Mouse (Mus musculus) heart, embryonic 14.5 days (tissue): ENCODE results near the gene Fv1. TPM values are rescaled to one million over a fixed set of nuclear protein-coding genes. Genes with fewer than 3 reads are reported as not detected.
A peak's percentile ranks its signal among the peaks of the same experiment; 100 is the strongest.

Source experiments
- ATAC-seq: fragments of 200-750 bp; cut with Nextera tagmentation; 2 replicates; pipeline ENCODE4 v1.8.0; 2017; ENCODE audit warnings: low read depth, moderate TSS enrichment; ENCODE audit not compliant: insufficient number of reproducible peaks, insufficient read depth, low FRiP score
- H3K27ac ChIP-seq, 2 experiments: fragments of 200-500 bp in 1 of 2; fragments of 300-500 bp in 1 of 2; sonication (generic) in 1 of 2; replicated peaks in 1 of 2; 2 replicates each; pipeline ENCODE4 v1.5.1; 2012 to 2014; ENCODE audit warnings: low read depth in 2 of 2, low read length in 2 of 2, control low read depth in 1 of 2, mild to moderate bottlenecking in 1 of 2, mixed read lengths in 1 of 2; ENCODE audit not compliant: control insufficient read depth in 1 of 2, insufficient read depth in 1 of 2
- H3K27me3 ChIP-seq: fragments of 300-500 bp; sonication (generic); 2 replicates; pipeline ENCODE4 v1.6.1; 2014; ENCODE audit warnings: mild to moderate bottlenecking, low read length, control low read depth; ENCODE audit not compliant: control insufficient read depth, insufficient read depth
- H3K36me3 ChIP-seq: fragments of 300-500 bp; sonication (generic); 2 replicates; pipeline ENCODE4 v1.6.1; 2014; ENCODE audit warnings: mild to moderate bottlenecking, control low read depth, low read length, mixed read lengths; ENCODE audit not compliant: control insufficient read depth, insufficient read depth
- H3K4me1 ChIP-seq, 2 experiments: fragments of 200-500 bp in 1 of 2; fragments of 300-500 bp in 1 of 2; sonication (generic) in 1 of 2; 2 replicates each; pipeline ENCODE4 v1.6.1; 2012 to 2014; ENCODE audit warnings: low read length in 2 of 2, control low read depth in 1 of 2, mixed read lengths in 1 of 2; ENCODE audit not compliant: control insufficient read depth in 2 of 2, insufficient read depth in 2 of 2
- H3K4me2 ChIP-seq: fragments of 300-500 bp; sonication (generic); 2 replicates; pipeline ENCODE4 v1.6.1; 2014; ENCODE audit warnings: mild to moderate bottlenecking, low read length
- H3K4me3 ChIP-seq, 2 experiments: fragments of 200-500 bp in 1 of 2; fragments of 300-500 bp in 1 of 2; sonication (generic) in 1 of 2; 2 replicates each; pipeline ENCODE4 v1.5.1; 2012 to 2014; ENCODE audit warnings: low read length in 2 of 2, mild to moderate bottlenecking in 2 of 2, control low read depth in 1 of 2, low read depth in 1 of 2, moderate library complexity in 1 of 2; ENCODE audit not compliant: control insufficient read depth in 1 of 2, insufficient read depth in 1 of 2
- H3K9ac ChIP-seq: fragments of 300-500 bp; sonication (generic); 2 replicates; pipeline ENCODE4 v1.6.1; 2014; ENCODE audit warnings: mild to moderate bottlenecking, low read length
- H3K9me3 ChIP-seq: fragments of 300-500 bp; sonication (generic); 2 replicates; pipeline ENCODE4 v1.6.1; 2016; ENCODE audit warnings: low read length, control low read depth; ENCODE audit not compliant: control insufficient read depth
- WGBS: fragments of 180-500 bp; shearing (Covaris S2); extraction: QIAGEN DNeasy Blood & Tissue Kit; methylation state at CpG from one replicate; pipeline ENCODE4 v1.1.7; 2014; 5-methylcytosine and 5-hydroxymethylcytosine counted together
- polyA plus RNA-seq: library from polyadenylated mRNA; unstranded; fragments of >200 nt; fragmentation: Nextera tagmentation; extraction: Ambion mirVana; gene quantifications from 2 replicates; pipeline ENCODE4 v1.2.1, GENCODE M21; 2014

The Fv1 gene
- polyA plus RNA-seq, 1 experiment from 2014 or later: 8.8 TPM

DNA sequence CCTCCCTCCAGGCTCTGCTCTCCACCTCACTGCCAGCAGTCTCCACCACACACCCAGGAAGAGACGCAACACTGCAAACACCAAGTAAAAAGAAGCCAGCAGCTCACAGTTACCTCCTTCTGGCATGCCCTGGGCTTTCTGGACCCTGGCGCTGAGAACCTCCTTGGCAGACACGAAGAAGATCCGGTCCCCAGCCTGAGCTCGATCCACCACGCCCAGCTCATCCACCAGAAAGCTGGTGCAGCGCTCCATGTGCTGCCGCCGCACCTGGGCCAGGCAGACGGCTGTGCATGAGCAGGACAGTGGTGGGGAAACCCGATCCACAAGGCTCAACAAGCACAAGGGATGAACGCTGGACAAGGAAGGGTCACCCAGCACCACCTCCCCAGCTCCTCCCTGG is 17.4 kb downstream of the Fv1 start:
- peaks cover 97% of the 10 kb centered on the region for H3K36me3 ChIP-seq
- no peak overlapping the region for H3K4me3 ChIP-seq
- H3K9me3 ChIP-seq: no peaks in the 10 kb centered on the region
- H3K4me1 ChIP-seq: no peaks in the 10 kb centered on the region; a peak in 1 of 4 replicates
- no peaks in the 10 kb centered on the region for H3K27me3 ChIP-seq
- H3K9ac ChIP-seq: no peak overlapping the region
- H3K27ac ChIP-seq: no peak overlapping the region
- WGBS: 96% methylated on average over 12 of the region's 12 CpGs
- no peak for ATAC-seq
- no peak overlapping the region for H3K4me2 ChIP-seq

DNA sequence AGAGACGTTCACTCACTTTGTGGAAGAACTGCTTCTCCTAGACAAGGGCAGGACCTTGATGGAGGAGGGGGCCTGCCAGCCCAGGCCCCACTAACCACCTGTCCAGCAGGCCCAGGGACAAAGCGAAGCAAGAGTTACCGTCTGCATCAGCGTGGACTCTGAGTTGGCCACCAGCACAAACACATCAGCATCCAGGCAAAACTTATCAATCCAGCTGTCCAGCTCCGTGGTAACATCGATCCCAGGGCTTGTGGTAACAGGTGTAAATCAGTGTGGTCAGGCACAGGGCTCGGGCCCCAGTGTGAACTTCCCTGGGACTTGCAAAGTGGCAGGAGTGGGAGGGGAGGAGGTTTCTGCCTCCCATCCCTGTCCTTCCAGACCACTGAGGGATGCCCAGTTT is 18.5 kb downstream of the Fv1 start:
- WGBS: 95% methylated on average over 7 of the region's 7 CpGs
- no peaks in the 10 kb centered on the region; a peak in 1 of 4 replicates for H3K4me1 ChIP-seq

DNA sequence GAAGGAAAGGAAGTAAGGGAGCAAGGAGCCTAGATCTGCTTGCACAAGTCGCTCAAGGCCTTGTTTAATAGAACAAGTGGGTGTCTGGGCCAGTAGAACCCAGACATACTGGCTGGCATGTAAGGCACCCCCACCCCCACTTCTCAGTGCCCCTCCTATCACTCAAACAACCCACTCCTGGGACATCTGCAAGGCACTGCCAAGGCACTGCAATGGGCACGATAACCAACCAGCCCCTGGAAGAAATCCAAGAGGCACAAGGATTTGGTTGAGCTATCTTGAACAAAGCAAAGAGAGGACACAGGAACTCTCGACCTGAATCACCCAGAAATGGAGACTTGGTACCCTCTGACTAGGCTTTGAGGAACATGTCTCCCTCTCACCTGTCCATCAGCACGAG is 19.5 kb downstream of the Fv1 start:
- no peaks in the 10 kb centered on the region; a peak in 1 of 4 replicates for H3K4me1 ChIP-seq
- peaks cover 97% of the 10 kb centered on the region for H3K36me3 ChIP-seq
- H3K4me3 ChIP-seq: no peak overlapping the region
- ATAC-seq: no peak
- no peak overlapping the region for H3K4me2 ChIP-seq
- H3K9ac ChIP-seq: no peak overlapping the region
- H3K27ac ChIP-seq: no peak overlapping the region
- no peaks in the 10 kb centered on the region for H3K27me3 ChIP-seq
- no peaks in the 10 kb centered on the region for H3K9me3 ChIP-seq
- 85% methylated on average over 4 of the region's 4 CpGs for WGBS

More for the DNA sequence above, 18.5 kb downstream of the Fv1 start:
- peaks cover 97% of the 10 kb centered on the region for H3K36me3 ChIP-seq
- no peak overlapping the region for H3K9ac ChIP-seq
- H3K4me2 ChIP-seq: no peak overlapping the region
- no peaks in the 10 kb centered on the region for H3K27me3 ChIP-seq
- H3K4me3 ChIP-seq: no peak overlapping the region
- no peaks in the 10 kb centered on the region for H3K9me3 ChIP-seq
- no peak for ATAC-seq
- H3K27ac ChIP-seq: no peak overlapping the region

DNA sequence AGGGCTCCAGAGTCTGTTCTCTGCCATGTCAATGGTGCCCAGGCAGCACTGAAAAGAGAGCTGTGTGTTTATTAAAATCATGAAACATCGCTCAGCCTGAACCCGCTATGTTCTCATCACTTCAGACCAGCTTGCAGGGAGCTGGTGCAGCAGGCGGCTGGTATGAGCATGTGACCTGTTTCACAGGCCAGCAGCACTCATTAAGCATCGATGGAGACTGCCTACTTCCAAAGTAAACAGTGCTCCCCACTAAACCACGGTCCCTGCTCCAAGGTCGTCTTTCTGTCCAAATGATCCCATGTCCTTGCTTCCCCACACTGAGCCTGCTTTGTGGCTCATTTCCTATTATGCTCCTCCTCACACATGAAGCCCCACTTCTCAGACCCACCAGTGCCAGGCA is 21.6 kb downstream of the Fv1 start:
- Histone ChIP-seq H3K36me3 (peaks cover 97% of the 10 kb centered on the region), H3K27ac (peak overlapping the region in 1 of 2 experiments; percentile 29; a peak in 1 of 4 replicates)

DNA sequence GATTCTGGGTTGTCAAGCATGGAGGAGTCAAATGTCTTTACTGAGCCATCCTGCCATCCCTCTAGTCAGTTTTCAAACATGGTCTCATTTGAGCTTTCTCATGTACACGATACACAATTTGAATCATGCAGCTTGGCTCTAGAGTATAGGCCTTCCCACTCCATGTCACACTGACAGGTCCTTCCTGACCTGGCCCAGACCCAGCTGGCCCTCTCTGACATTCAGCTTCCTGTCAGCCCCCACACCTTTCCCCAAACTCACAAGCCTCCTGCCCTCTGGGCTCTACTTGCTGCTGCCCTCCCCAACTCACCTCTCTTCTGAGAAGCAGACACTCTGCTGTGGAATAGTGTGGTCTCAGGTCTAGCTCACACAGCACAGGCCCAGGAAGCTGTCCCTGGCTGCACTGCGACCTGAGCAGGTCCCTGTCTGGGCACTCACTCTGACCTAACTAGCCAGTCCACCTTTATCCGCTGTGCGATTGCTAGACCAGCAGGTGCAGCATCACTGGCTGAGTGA is 27.1 kb downstream of the Fv1 start:
- Histone ChIP-seq H3K27me3 (no peaks in the 10 kb centered on the region), H3K4me1 (peaks cover 34 to 40% of the 10 kb centered on the region in 2 experiments), H3K9me3 (no peaks in the 10 kb centered on the region), H3K9ac (peak overlapping the region; percentile 38), H3K36me3 (peaks cover 99% of the 10 kb centered on the region), H3K4me3 (no peak overlapping the region), H3K27ac (peak overlapping the region; percentile 96 to 99), H3K4me2 (peak overlapping the region; percentile 23; the same call in 1 of the 2 replicates)
- ATAC-seq: no peak
- WGBS: 54% methylated on average over 4 of the region's 4 CpGs

More for the DNA sequence above, 21.6 kb downstream of the Fv1 start:
- Histone ChIP-seq H3K4me1 (peaks cover 0 to under 1% of the 10 kb centered on the region in 2 experiments; a peak in 1 of 4 replicates), H3K9me3 (no peaks in the 10 kb centered on the region), H3K4me3 (no peak overlapping the region), H3K9ac (no peak overlapping the region), H3K4me2 (no peak overlapping the region), H3K27me3 (no peaks in the 10 kb centered on the region)
- 68% methylated on average over 6 of the region's 6 CpGs for WGBS
- no peak for ATAC-seq

DNA sequence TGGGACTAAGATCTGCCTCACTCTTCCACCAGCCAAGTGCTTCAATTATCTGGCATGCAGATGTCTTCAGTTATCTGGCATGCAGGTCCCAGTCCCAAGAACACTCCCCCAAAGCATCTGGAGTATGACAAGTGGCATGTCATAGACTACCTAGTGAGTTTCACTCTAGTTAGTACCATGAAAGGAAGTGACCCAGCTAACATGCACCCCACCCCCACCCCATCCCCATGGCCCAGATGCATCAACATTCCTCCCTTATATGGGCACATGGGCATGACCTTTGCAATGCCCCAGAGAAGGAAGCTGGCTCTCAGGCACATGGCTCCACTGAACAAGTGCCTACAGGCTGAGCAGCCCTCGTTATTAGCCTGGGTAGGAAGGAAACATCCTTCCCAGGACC is 27.6 kb downstream of the Fv1 start:
- ATAC-seq: peak; percentile 47
- H3K9me3 ChIP-seq: no peaks in the 10 kb centered on the region
- H3K9ac ChIP-seq: peak overlapping the region; percentile 61
- no peaks in the 10 kb centered on the region for H3K27me3 ChIP-seq
- peaks cover 99% of the 10 kb centered on the region for H3K36me3 ChIP-seq
- peaks cover 35 to 45% of the 10 kb centered on the region in 2 experiments for H3K4me1 ChIP-seq
- 20% methylated on average over 1 of the region's 1 CpGs for WGBS
- peak overlapping the region; percentile 41; the same call in 1 of the 2 replicates for H3K4me2 ChIP-seq
- no peak overlapping the region for H3K4me3 ChIP-seq
- H3K27ac ChIP-seq: peak overlapping the region; percentile 96 to 99

DNA sequence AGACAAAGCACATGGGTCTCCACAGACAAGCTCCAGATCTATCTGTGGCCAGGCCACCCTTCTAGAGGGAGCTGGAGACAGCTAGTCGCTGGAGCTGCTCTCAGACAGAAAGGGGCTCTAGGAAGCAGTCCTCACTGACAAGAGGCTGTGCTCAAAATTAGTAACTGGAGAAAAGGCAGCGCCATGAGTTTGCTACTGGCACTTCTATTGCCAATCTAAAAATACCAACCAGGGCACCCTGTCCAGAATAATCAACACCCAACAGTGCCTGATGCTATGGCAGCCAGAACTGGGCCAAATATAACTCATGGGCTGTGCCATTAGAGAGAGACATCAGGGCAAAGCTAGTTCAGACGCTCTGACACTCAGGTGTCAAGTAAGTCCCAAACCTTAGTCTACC is 28.6 kb downstream of the Fv1 start:
- Histone ChIP-seq H3K4me2 (peak overlapping the region; percentile 41), H3K36me3 (peaks cover 99% of the 10 kb centered on the region), H3K27ac (peak overlapping the region; percentile 96 to 99), H3K4me1 (peaks cover 35 to 45% of the 10 kb centered on the region in 2 experiments), H3K27me3 (no peaks in the 10 kb centered on the region), H3K4me3 (no peak overlapping the region), H3K9me3 (no peaks in the 10 kb centered on the region), H3K9ac (peak overlapping the region; percentile 61)
- peak; percentile 48 for ATAC-seq
- WGBS: 39% methylated on average over 3 of the region's 3 CpGs

DNA sequence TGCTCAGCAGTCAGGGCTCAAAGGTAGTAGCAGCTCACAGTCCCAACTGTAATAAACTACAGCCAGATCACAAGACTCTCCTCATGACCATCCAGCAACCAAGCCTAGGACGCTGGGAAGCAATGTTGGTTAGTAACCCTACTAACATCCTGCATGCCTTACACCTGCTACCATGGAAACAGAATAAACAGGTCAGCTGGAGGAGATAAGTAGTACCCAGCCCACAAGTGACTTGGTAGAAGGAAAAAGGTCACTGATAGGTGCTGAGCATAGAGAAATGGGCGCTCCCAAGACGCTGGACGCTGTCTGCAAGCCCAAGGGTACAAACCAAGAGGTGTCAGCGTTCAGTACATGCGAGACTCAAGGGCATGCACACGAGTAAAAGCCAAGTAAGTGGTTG is 31.7 kb downstream of the Fv1 start:
- H3K36me3 ChIP-seq: peaks cover 78% of the 10 kb centered on the region
- H3K4me2 ChIP-seq: peak overlapping the region; percentile 30
- no peak for ATAC-seq
- H3K27ac ChIP-seq: peak overlapping the region; percentile 36 to 74; a peak in 3 of 4 replicates
- WGBS: 42% methylated on average over 7 of the region's 7 CpGs
- peak overlapping the region; percentile 45; the same call in 1 of the 2 replicates for H3K9ac ChIP-seq
- H3K4me1 ChIP-seq: peaks cover 47 to 62% of the 10 kb centered on the region in 2 experiments
- no peaks in the 10 kb centered on the region for H3K9me3 ChIP-seq
- no peak overlapping the region for H3K4me3 ChIP-seq
- no peaks in the 10 kb centered on the region for H3K27me3 ChIP-seq
